Mouse (Mus musculus): ENCODE data around the gene Gtf3c1.
A peak's percentile ranks its signal among the peaks of the same experiment; 100 is the strongest.
"Not testable (repeated sequence)": the region's sequence is repeated elsewhere in the genome, so short reads cannot be mapped to it uniquely, and the experiment has no call there.

Gtf3c1 gene

DNA sequence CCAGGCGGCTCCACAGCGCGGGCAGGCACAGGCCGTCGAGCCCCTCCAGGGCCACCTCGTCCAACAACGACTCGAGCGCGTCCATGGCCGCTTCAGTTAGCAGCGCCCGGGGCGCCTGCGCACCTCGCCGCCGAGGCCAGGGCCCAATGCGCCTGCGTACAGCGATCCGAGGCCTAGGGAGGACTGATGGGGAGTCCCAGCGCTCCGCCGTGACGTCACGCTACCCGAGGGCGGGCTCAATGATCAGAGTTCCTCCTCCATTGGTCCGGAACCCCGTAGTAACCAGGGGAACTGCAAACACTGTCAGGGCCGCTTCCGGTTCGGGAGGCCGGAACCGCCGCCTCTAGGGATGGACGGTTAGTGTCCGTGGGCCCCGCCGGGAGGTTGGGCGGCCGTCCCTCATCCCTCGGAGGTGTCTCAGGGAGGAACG lies at the start of gene Gtf3c1, which contains the start of gene D430042O09Rik:
Gene Gtf3c1, minus strand, starts transcription at position 188 of the 430 bp plus-strand sequence.
Gene D430042O09Rik, plus strand, starts transcription at position 296 of the 430 bp plus-strand sequence.
- peak; percentile 99 for DNase-seq (ENCODE audit: low read depth, low spot score)

DNA sequence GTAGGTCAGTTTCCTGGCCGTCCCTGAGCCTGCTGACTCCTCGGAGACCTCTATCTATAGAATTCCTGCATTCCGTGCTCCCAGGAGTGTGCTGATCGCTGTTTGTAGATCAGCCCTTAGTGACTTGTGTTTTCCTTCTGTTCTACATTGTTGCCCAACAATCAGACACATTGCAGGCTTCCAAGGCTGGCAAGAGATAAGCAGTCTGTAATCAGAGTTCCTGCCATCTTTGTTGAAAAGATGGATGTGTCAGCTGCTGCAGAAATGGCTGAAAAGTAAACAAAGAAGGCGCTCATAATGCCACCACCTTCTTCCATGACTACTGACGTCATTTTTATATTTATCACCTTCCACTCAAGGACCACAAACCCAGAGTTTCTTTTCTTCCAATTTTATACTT lies 49.2 kb upstream of the Gtf3c1 start:
- DNase-seq (ENCODE audit: low read depth, low spot score) = no peak

DNA sequence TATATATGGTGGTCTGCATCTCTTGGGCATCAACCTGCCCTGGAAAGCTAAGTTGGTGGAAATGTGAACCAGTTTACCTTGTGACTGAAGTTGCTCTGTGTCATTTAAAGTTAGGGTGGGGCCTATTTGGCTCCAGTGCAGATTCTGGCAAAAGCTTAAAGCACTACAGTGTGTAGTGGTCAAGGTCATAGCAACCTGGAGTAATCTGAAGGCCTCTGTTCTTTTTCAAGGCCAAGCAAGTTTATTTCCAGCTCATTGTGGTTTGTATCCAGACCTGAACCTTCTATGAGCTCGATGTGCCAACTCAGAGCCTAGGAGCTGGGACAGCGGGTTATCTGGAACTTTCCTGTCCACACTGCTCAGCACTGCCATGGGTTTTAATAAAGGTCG lies 45.7 kb upstream of the Gtf3c1 start:
- DNase-seq (ENCODE audit: low read depth, low spot score) = peak; percentile 33

DNA sequence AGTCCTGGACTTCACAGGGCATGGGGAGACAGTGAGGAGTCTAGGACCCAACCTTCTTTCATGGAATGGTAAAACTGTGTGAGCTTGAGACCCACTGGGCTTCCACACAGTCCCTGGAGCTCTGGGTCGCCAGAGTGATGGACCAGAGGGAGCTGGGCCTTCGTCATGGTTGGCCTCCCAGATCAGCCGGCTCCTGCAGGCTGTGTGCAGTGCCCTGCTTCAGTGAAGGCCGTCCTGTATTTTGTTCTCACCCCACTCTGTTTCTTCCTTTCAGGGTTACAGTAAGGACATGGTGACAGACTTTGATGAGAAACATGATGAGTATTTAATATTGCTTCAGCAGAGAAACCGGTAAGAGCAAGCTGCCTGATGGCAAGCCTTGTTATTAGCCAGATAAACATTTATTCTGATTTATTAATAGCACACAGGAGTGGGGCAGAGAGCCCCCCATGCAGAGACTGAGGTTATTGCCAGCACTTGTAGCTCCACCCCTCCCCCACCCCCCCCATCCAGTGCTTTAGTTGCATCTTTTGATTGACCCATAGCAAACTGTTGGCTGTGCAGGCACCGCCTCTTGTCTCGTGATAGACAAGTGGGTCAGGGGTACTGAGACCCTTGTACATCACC lies 45.2 kb upstream of the Gtf3c1 start:
- no peak for DNase-seq (ENCODE audit: low read depth, low spot score)

DNA sequence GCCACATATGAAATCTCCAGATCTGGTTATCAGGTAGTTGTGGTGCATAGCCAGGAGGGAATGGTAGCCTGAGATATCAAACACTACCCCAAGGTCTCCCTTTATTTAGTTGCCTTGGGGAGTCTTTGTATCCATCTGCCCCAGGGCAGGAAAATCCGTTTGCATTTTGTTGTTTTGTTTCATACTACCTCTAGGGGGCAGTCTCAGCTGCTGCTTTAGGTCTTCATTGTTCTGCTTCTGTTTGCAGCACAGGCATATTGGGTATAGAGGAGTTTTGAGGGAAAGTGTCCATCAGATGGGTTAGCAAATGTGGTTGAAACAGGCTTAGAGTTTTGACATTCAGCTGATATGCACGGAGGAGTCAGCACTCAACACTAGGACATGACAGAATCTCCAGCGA lies 40.6 kb upstream of the Gtf3c1 start:
- peak; percentile 70 for DNase-seq (ENCODE audit: low read depth, low spot score)

DNA sequence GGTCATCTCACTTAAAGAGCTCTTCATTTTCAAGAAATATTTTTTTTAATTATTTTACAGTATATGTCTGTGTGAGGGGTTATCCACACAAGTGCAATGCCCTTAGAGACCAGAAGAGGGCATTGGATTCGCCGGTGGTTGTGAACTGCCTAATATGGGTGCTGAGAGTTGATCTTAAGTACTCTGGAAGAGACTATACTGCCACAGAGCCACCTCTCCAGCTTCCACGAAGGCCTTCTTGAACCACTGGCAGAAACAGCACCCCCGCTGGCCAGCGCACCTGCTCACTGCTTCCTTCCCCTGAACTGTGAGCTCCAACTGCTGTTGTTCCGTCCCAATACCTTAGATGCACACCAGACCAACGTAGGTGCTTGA lies 39.7 kb upstream of the Gtf3c1 start:
- peak; percentile 70 for DNase-seq (ENCODE audit: low read depth, low spot score)

DNA sequence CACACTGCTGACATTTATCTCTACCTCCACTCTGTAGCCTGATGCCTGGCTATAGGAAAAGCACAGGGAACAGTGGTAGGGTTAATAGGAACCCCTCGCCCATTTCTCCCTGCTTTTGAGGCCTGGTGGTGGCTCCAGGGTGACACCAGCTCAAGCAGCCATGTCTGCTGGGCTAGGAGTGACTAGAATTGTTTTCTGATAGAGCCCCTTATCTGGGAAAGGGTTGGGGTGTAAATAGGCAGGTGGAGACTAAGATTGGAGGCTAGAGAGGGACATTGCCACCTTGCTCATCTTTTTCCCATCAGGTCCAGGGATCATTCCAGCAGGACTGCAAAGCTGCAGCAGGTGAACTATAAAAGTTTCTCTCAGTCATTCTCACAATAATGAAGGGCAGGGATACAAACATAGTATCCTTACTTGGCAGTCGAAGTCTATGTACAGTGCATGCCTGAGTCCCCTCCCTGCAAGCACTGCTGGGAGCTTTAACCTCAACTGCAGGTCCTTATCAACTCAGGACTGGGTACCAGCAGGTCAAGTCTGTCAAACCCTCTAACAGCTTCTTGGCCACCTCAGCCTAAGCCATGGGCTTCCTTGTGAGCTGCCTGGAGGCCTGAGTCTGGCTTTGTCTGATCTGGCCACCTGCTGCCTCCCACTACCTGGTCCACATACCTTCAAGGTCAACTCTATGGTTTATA lies 39.2 kb upstream of the Gtf3c1 start:
- DNase-seq (ENCODE audit: low read depth, low spot score) = no peak

DNA sequence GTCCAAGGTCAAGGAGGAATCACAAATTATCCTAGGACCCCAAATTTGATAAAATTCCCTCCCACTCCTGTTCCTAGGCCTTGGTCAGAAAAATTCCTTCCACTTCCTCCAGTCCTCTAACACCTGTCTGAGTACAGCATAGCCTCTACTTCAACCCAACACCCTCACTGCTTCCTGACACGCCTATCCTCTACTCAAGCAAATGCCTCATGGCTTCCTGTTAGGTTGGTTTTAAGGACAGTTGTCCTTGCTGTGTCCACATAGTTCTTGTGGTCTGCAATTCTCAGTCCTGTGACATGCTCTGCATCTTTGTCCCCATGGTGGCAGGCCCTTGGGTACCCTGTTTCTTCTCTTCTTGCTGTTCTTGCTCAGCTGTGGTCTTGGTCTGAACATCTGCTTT lies 37.2 kb upstream of the Gtf3c1 start:
- no peak for DNase-seq (ENCODE audit: low read depth, low spot score)

DNA sequence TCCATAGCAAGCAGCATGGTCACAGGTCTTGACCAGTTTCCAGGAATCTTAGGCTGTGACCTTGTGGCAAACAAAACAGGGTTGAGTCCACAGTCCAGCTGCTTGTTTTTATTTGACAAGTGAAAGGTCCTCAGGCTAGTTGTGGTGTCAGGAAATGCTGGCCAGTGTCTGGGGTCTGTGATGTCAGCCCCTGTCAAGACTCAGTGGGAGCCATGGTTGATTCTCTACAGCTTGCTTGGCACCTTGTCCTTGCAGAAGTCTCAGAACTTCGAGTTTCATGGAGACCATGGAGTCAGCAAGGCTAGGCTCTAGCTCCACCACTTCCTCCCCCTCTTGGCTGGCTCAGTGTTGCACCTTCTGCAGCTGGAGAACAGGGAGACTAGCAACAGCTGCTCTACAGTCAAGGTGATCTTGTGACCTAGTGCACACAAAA lies 33.7 kb upstream of the Gtf3c1 start:
- DNase-seq (ENCODE audit: low read depth, low spot score) = no peak

DNA sequence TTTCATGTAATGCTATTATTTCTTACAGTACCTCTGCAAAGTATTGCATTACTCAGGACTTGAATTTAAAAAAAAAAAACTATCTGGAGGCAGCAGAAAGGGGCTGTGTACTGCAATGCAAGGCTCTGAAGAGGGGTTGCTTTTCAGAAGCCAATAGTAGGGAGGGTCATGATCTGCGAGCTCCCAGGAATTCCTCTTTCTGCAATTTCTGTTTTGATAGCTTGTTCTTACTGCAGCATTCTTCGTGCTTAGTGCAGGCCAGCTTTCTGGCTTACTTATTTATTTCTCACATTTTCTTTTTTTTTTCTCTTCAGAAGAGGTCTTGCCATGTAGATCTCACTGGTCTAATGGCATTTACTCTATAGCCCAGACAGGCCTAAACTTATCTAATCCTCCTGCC lies 32.9 kb upstream of the Gtf3c1 start:
- no peak for DNase-seq (ENCODE audit: low read depth, low spot score)

DNA sequence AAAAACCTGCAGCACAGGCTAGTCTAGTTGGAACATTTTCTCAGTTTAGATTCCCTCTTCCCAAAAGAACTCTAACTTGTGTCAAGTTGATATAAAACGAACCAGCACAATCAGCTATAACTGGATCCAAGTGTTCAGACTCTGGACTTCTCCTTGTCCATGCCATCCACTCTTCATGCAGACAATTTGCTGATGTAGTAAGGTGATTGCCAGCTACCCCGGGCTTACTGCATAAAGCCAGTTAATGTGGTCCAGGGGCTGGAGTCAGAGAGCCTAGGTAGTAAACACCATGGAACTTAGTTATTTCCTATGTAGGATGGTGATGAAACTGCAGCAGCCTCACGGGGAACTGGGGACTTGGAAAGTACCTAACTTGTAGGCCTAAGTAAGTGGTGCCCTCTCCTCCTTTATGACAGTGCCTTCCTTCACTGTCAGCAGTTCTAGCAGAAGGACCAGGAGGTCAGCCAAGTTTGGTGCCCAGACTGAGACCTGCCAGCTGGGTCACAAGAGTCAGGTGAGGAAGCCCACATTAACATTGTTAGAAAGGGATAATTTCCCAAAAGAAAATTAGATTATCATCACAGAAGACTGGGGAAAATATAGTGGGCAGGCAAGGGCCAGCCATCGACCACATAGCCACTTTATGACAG lies 28.9 kb upstream of the Gtf3c1 start:
- DNase-seq (ENCODE audit: low read depth, low spot score) = no peak

DNA sequence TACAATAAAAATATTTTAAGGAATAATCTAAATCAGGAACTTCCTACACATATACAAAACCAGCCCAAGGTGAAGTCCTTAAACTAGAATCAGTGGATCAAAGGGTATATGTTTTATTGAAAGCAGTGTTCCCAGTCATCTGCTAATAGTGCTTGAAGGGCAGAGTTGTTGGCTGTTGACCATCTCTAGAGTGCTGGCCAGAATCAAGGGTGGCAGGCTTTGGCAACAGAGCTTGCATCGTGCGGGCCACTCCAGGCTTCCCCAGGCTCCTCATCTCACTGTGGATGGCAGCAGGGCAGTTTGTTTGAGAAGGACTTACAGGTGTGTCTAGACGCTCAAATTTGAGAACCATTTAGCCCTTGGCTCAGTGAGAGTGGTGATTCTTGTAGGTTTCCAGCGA lies 26.2 kb upstream of the Gtf3c1 start:
- no peak for DNase-seq (ENCODE audit: low read depth, low spot score)

DNA sequence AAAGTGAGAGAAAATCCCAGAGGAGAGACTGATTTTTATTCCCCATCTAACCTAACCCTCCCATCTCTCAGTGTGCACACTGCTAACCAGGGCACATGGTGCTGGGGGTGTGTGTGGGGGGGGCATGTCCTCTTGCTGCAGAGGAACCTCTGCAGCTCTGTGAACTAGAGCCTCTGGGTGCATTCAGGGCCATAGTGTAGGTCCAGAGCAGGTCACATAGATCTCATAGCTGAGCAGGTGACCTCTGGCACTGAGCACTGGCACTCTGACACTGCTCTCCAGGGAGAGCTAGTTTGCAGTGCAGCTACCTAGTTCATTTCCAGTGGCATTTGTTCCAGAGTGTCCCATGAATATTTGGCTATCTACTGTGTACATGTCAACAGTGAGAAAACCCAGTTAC lies 24.1 kb upstream of the Gtf3c1 start:
- no peak for DNase-seq (ENCODE audit: low read depth, low spot score)

DNA sequence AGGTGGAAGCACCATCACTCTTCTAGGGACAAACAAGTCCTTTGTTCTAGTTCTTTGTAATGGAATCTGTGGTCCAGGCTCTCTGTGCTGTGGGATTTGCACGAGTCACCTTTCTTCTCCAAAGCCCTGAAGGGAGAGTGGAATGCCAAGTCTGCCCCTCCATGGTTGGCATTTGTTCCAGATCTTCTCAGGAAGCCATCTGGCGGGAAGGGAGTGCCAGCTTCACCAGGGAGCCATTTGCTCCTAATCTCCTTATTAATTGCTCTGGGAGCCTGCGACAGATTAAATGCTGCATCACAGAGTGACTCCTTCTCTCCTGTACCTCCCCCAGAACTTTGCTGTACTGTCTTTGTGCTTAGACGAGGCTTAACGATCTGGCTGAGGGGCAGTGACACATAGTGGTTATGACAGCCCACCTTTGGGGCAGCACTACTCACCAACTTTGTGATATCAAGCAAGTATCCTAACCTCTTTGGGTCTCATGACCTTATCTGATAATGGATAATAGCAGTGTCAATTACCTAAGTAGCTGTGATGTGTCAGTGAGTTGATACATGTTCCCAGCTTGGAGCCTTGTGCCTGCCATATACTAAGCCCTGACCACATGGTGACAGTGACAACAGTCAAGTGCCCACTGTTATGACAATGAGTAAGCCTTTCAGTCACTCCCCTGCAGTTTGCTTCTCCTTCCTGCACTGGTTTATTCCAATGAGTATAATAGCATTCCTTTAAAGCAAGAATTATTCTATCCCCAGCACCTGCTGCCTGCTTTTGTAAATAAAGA lies 15.8 kb upstream of the Gtf3c1 start:
- DNase-seq (ENCODE audit: low read depth, low spot score) = no peak

DNA sequence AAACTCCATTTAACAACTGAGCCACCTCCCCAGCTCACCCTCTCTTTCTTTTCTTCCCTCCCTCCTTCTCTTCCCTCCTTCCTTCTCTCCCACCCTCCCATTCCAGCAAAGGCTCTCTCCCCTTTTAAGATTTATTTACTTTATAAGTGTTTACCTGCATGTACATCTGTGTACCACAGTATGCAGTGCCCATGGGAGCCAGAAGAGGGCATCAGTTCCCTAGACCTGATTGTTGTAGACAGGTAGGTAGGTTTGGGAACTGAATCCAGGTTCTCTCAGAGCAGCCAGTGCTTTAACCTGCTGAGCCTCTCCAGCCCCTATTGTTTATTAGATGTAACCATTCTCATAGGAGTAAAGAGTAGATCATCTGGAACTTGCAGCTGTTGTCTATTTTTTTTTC lies 14.5 kb upstream of the Gtf3c1 start:
- peak; percentile 67 for DNase-seq (ENCODE audit: low read depth, low spot score)

DNA sequence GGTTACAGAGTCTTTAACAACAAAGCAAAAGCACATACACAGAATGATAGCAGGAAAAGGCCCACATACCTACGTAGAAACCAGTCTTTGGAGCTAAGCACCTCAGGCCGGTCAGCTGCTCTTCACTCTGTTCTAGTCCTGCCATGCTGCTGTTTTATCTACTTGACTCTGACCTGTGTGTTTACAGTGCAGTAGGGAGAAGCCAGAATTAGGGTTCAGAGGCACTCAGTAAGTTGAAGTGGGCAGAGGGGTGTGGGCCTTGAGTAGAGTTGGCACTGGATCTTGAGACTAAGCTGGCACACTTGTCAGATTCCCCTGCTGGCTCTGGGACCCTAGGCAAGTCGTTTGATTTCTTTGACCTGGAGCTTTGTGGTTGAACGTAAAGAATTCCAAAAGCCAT lies 13.5 kb upstream of the Gtf3c1 start:
- no peak for DNase-seq (ENCODE audit: low read depth, low spot score)

DNA sequence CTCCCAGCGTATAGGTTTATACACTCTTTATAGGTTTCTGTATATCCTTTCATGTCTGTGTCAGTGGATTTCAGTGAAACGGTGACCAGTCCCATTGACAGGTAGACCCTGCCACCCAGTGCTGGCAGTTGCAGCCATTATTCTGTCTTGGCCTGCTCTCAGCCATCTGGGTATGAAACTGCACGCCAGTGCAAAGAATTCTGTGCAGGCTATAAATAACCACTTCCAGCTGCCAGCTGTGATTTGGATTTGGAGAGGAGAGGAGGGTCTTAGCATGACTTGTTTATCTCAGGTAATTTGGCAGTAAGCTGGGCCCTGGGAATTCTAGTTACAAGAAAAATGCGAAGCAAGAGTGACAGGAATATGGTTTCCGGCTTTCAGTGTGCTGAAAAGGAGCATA lies 12.8 kb upstream of the Gtf3c1 start:
- DNase-seq (ENCODE audit: low read depth, low spot score) = no peak

DNA sequence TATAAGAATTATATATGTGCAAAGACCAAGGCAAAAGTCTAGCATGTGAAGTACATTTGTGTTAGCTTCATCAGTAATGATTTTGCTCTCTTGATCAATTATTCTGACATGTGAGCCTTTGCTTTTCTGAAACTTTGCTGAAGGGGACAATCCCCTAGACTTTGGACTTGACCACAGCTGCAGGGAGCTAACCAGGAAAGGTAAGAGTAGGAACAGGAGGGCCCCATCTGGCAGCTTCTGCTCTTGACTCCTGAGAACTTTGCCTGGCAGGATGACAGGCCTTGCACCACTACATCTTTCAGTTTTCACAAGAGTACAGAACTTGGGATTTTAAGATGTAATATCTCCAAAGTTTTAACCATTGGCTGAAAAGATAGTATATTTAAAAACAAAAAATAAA lies 10.0 kb upstream of the Gtf3c1 start:
- no peak for DNase-seq (ENCODE audit: low read depth, low spot score)

DNA sequence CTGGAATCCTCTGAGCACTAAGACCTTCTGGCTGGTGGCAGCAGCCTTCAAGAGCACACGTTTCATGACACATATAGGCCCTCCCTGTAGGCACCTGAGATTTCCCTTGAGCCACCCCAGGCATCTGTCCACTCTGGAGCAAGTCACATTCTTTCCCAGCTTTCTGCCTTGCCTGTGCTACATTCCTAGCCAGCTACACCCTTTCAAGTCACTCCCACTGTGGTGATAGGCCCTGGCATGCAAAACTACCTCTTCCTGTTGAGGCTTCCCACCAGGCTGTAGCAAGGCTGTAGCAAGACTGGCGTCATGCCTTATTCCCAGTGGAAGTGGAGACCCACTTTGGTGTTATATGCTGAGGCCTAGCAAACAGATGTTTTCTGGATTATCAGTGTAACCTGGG lies 9.1 kb upstream of the Gtf3c1 start:
- DNase-seq (ENCODE audit: low read depth, low spot score) = peak; percentile 85

DNA sequence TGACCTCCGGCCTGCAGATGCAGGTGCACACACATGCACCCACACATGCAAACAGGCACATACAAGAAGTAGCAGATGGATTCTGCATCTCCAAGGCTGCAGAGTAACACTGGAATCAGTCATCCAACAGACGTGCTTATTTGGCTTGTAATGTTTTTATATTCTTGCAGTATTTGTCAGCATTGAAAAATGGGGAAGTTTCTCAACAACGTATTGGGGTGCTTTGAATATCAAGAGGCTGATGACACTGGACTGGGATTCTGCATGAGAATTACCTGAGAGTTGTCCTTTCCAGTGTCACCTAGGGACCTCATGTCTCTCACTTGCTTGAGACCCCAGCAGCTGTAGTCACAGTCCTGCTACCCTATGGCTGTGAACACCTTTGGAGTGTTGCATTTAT lies 7.2 kb upstream of the Gtf3c1 start:
- no peak for DNase-seq (ENCODE audit: low read depth, low spot score)

DNA sequence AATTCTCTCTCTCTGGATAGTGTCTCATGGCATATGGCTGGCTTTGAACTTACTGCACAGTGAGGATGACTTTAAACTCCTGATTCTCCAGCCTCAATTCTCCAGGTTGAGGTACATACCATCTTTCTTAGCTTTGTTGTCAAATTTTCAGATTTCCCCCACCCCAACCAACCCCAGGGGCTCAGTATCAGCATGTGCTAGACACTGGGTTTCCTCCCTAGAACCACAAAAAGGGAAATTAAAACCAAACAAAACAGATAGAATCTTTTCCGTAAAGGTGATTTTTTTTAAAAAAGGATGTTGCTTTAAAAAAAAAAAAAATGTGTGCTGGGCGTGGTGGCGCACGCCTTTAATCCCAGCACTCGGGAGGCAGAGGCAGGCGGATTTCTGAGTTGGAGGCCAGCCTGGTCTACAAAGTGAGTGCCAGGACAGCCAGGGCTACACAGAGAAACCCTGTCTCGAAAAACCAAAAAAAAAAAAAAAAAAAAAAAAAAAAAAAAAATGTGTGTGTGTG lies 6.0 kb upstream of the Gtf3c1 start:
- DNase-seq (ENCODE audit: low read depth, low spot score) = not testable (repeated sequence)

DNA sequence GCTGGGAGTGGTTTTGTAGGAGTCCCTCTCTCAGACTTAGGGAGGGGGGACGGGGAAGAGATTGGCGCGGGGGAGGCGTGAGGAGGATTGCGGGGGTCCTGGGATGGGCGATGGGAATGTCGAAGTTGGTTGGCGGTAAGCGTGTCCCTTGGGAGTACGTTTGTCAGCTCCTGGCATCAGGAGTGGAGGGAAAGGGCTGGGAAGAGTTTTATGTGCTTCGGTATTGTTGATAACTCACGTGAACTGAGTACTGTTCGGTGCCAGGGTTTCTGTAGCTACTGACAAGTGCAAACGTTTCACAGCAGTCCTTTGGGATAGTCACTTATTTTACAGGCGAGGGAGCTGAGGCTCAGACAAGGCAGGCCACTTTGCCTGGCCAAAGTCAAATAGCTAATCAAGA lies 520 bp upstream of the Gtf3c1 start:
- no peak for DNase-seq (ENCODE audit: low read depth, low spot score)

Data from ZHBTc4 (cell line).